Mouse (Mus musculus) CD4-positive helper T cell, adult 2 months (primary cell): ENCODE results near the gene Ush2a.

Source experiments
- DNase-seq: peaks from one replicate; pipeline ENCODE4 v3.0.0-alpha.2; 2012; ENCODE audit warnings: low read depth, missing footprints, low spot score

The Ush2a gene

DNA sequence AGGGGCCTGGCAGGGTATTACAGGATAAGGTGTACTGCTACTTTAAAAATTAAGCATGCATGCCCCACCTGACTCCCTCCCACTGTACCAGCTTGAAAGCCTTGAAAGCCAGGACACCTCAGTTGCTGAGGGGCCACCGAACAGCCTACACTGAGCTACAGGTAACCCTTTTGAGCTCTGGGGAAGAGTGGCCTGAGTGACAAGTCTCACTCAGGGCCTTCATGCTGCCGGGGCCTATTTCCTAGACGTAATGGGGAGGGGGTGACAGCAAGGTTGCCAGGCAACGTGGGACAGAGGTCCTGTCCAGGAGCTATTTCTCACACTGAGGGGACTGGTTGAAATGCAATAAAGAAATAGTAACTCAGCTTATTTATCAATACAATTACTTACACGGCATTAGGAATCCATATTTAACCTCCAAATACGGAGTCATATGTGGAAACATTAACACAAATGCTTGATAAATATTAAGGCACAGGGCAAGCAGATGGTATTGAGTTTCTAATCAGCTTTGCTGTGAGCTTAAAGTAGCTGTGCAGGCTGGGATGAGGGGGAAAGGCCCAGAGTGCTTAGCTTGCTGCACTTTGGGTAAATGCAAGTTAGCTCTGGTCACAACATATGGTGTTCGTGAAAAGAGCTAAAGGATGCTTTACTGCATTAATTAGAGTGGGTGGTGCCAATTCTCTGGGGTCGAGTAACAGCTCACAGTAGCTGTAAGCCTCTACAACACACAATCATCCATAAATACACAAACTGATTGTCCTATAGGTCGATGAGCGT is at the start of gene Ush2a:
Gene Ush2a (plus strand): TSS at position 121 of the 780 bp plus-strand sequence.
- DNase-seq = no peak

DNA sequence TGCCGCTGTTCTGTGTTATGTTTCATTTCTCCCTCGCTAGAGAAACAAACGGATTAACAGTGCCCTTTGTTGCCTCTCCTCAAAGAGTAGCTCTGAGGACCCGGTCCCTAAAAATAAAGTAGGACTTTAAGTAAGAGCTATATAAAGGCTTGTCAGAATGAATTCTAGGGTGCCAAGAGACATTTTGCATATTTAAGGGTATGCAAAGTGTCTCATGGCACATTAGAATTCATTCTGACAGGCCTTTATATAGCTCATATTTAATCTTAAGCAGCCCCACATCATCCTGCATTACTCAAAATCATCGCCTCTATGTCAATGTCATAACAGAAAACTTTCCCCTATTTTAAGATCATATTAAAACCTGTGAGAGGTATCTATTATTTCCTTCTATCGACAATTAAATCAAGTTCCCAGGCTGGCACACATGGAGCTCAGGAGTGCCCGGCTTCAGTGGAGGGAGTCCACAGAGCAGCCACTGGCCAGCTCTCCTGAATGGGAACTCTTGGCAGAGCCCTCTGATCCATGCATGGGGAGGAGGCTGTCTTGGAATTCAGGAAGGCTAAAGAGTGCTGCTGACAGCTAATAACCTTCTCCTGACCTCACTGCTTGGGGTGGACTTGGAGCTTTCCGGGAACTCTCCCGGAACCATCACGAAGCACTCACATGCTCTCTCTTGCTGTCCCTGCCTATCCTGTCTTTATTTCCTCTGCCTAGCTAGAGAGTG is 46.8 kb upstream of the Ush2a start:
- DNase-seq = no peak

DNA sequence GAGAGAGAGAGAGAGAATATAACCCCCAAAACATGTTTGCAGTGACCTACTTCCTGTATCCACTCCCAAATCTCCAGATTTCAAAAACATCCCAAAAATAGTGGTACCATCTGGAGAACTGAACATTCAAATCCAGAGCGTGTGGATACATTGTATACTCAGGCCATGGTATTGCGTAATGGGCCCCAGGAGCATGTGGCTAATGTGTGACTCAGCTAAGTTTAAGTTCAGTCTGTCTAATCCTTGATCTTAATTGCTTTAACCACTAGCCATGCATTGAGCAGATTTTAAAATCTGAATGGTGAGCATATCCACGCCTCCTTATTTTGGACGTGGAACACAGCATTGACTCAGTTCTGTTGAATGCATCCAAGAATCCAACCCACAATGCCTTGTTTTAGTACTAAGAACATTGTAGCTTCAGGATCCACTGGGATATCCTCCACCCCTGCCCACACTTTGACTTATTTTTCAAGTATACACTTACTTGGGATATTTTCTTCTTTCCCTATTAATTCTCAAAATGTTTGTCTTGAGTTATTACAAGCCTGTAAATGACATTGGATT is 40.5 kb upstream of the Ush2a start:
- DNase-seq = no peak

DNA sequence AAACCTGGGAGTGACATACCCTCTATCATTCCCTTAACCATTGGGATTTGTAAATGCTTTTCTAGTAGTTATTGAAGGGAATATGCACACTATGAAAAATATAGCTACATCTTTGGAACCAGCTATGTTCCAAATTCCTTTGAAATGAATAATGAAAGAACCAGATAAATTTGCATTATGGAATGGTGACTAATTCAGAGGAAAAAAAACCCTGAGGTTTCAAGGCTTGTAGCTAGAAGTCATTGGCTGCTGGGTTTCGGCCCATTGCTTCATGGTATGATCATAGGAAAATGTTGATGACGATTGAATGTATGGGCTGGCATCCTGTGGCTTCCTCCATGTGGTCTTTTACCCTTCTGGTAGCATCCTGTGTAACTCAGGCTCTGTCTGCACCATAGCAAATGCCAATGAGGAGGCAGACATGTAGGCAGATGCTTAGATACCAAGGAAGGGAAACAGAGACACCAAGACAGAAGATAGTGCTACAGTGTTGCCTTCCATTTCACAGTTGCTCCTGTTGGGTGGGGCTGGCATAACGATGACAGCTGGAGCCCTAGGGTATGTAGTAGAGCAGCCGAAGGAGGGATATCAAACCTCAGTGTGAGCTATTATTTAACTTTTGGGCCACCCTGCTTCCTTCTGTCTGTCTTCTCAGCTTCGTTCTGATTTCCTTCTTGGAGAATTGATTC is 28.6 kb upstream of the Ush2a start:
- DNase-seq = no peak

DNA sequence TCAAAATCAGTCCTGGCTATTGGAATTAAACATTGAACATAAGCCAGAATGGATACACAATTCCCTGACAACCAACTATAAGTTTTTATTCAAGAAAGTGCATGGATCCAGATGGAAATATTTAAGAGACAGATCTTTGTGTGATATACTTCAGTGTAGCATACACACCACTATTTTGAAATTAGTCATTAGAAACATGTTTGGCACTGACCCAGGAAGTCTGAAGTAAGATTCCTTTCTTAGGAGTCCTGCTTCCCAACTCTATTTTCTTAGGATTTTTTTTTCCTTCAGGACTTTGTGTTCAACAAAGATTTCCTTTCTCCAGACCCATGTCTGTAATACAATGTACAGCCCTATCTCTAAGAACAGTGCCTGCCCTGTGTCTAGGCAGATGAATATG is 23.2 kb upstream of the Ush2a start:
- no peak for DNase-seq

DNA sequence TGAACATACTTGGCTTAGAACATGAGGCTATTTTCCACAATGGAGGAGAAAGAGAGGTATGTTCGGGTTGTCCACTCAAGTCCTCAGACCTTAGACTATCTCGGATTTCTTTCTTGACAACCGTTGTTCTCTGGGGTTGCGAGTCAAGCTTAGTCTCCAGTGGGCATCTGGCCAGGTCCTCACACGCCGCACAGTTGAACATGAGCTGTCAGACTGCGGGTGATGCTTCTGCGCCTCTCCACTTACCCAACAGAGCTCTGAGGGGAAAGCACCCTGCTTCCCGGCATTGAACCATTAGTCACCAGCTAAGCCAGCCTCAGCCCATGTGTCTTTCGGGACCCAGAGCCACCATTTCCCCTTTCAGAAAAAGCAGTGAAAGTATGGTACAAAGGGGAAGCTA is 20.1 kb upstream of the Ush2a start:
- DNase-seq = no peak

DNA sequence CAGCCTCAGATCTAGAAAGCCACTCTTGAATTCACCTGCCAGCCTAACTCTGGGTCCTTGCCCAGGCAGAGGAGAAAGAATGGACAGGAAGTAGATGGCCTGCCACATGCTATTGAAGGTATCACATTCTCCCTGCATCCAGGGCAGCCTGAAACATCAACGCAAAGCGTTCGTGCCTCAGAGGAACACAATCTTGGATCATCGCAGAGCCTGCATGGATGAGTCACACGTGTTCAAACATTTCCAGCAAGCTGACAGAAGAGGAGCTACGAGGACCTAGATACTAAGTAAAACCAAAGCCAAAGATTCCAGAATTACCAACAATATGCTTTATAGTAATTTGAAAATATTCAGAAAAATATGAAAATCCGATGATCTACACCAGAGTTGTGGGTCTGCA is 4.3 kb upstream of the Ush2a start:
- DNase-seq = no peak

DNA sequence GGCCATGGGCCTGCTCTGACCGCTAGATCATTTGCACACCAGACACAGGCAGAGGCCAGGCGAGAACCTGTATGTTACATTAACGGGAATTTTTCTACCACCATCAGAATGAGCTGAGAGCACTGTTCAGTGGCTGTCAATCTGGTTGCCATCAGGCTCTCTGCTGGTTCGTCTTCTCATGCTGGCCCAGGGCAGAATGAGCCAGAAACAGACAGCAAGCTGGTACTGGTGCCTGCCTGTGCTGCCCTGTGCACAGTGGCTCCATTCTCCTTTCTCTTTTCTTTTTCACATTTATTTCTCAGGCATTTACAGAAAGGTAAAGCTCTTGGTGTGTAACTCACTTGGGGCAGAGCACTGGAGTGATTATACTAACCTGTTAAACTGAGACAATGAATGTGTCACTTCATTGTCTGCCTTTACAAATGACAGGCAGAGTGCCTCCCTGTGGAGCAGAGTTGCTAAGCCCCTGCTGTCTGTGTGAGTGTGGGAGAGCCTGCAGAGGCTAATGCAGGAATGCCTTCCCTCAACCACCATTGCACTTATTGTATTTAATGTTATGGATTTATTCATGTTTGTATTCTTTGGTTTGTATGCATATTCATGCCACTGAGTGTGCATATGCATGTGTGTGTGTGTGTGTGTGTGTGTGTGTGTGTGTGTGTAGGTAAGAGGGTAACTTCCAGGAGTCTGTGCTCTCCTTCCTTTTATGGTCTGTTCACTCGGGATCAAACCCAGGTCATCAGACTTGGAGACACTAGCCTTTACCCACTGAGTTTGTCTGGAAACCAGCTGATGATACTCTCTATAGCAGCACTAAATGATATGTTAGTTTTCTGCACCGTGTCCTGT is 1.3 kb upstream of the Ush2a start:
- no peak for DNase-seq

DNA sequence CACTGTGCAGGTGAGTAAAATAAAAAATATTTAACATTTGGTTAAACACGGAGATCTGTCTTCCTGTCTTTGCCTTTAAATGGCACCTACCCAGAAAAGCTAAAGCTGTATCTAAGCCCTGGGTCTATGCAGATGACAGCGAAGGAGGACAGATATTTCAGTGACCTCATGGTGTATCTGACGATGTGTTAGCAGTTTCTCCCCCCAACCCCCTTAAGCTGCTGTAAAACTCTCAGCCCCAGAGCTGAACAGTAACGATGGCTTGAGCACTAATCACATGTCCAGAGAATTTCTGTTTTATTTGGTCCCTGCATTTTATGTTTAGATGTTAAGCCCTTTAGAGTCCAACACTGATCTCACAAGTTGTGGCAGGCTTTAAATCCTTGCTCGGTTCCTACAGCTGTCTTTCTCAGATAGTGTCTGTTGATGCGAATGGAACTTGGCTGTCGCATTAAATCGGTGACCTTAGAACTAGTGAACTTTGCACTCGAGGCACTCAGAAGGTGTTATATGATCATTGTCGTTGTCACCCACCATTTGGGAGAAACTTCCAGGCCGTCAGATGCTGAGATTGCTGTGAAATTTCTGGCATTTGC is 5.4 kb downstream of the Ush2a start:
- no peak for DNase-seq

DNA sequence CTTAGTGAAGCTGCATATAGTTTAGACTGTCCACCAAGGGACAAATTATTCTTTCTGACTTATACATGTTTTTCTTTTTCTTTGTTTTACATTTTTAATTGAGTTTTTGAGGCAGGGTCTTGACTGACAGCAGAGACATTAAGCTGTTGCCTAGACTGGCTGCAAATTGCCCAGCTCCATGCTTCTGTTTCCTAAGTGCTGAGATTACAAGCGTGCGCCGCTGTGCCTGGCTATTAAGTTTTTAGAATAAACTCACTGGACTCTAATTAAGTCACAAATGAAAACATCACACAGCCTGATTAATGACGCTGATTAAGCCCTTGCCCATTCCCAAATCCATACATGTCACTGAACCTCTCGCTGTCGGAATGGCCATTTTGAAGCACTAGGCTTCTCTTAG is 7.2 kb downstream of the Ush2a start:
- DNase-seq = no peak

DNA sequence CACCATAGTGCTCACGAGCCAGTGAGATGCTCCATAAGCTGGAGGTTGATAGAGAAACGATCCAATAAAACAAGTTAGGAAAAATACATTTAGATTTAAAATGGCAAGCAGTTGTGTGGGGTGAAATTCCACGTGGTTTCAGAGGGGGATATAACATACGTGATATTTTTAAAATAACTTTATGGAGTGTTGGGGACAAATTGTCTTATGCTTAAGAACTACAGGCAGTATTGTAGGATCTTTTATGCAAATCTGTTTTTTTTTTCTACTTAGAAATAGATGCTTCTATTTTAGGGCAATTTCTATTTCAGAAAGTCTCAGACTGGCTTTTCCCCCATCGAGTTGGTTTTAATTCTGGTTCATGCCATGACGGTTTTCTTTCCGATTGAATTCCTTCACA is 51.5 kb downstream of the Ush2a start:
- no peak for DNase-seq

DNA sequence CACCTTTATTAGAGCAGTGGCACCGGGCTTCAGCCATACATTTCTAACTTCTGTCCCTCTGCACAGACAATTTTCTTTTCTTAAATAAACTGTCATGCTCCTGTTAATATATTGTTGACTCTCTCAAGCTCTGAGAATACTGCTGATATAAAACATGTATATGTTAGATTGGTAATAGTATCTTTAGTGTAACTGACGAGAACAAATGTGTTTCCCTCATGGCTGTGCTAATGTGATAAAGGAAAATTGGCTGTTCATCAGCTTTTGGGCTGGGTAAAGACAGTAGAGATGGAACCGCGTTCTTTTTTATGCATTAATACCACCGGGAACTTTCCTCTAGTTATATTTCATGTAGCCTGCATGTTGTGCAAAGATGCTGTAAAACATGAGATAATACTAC is 54.8 kb downstream of the Ush2a start:
- DNase-seq = no peak

DNA sequence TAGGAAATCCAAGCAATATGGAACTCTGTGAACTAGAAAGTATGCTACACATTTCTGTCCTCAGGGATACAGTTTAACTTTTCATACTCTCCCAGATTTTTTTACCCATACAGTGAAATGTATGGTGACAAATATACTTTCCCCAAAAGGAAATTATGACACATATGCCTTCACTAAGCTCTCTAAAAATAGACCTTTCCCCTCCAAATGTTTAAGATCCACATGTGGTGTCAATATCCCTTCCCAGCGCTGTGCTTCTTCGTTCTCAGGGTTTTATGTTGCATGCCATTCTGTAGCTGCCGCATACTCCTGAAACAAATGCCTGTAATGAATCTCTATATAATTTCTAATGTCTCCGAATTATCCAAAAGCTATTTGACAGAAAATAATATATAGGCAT is 58.4 kb downstream of the Ush2a start:
- no peak for DNase-seq

DNA sequence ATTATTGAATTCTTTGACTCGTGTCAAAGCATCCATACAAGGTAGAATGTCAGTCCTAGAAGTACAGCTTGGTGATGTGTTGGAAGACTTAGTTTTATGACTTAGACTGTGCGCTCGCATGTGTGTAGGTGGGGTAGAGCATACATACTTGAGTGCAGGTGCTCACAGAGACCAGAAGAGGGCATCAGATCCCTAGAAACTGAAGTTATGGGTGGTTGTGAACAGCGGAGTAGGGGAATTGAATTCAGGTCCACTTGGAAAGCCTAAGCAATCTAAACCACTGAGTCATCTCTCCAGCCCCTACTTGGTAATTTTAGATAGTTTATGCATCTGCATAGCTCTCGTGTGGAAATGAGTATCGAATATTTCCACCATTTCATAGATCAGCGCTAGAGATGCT is 59.7 kb downstream of the Ush2a start:
- DNase-seq = no peak

DNA sequence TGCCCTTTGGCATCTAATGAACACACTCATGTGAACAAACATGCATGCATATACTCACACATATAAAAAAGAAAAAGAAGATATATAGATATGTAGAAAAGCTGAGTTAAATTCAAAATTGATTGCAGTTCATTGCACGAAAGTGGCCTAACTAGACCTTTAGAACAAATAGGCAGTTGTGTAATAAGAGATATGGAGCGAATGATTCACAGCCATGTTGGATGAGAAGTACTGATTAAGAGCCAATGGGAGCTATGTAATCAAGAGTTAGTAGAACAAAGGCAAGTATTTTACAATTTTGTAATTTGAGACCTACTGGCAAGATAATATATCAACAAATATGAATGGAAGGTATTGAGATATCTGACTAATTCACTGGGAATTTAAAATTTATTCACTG is 68.6 kb downstream of the Ush2a start:
- no peak for DNase-seq

DNA sequence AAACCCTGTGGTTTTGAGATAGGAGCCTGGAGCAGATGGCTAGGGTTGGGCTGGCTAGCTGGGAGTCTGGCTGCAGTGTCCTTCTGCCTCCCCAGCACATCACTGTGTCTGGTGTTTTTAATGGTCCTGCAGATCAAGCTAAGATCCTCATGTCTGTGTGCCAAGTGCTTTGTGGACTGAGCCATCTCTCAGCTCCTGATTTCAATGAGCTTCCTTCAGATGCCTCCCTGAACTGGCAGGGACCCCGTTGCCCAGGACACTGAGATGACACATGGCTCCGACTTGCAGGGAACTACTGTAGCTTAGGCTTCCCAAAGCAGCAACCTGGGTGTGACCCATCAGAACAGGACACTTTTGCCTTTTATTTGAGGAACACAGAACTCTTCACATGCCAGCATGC is 72.1 kb downstream of the Ush2a start:
- DNase-seq = no peak

DNA sequence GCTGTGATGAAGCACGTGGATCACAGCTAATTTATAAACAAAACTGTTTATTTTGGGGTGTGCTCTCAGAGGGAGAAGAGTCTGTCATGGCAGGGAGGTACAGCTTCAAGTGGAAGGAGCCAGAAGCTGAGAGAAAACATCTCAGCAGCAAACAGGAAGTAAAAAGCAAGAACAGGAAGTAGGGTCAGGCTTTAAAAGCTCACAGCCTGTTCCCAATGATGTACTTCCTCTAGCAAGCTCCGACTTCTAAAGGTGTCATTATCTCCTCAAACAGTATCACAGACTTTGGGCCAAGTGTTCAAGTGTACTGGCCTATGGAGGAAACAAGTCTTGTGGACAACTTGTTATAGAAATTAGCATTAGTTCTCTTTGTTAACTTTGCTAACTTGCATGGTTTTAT is 85.9 kb downstream of the Ush2a start:
- no peak for DNase-seq

DNA sequence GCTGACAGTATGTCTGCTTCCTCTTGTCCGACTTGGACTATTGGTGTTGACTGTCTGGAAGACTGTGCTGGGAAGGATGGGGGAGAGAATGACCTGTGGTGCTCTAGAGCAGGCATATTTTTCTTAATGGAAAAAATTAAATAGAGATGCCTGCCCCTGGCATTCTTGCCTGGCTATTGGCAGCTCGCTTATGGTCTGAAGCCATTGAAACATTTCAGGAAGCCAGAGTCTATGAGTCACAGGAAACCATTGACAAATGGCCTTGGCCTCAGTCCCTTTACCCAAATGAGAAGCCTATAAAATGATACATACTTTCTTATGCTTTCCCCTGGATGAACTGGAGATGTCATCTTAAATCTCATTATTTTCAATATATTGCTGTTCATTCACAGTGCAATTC is 92.9 kb downstream of the Ush2a start:
- no peak for DNase-seq

DNA sequence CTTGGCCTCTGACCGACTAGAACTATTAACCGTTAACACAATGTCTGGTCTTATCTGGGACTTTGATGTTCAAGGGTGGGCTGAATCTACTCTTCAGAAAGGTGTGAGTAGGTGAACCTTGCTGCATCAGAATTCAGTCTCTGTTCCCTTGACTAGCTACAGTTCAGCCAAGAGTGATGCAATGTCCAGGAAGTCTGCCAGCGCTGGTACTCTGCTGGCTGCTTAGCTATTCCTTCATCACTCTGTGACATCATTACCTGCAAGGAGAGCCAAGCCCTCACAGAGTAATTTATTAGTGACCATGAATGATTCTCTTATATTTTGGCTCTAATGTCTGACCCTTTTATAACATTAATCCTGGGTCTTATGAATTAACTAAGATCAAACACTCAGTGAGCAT is 101.7 kb downstream of the Ush2a start:
- no peak for DNase-seq

DNA sequence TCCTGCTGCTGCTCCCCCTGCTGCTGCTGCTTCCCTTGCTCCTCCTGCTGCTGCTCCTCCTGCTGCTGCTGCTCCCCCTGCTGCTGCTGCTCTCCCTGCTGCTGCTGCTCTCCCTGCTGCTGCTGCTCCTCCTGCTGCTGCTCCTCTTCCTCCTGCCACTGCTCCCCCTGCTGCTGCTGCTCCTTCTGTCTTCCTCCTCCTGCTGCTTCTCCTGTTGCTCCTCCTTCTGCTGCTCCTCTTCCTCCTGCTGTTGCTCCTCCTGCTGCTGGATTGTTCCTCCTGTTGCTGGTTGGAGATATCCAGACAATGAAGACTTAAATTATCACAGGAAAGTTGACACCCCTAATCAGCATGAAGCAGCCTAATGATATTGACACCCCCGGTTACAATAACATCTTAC is 123.4 kb downstream of the Ush2a start:
- no peak for DNase-seq

DNA sequence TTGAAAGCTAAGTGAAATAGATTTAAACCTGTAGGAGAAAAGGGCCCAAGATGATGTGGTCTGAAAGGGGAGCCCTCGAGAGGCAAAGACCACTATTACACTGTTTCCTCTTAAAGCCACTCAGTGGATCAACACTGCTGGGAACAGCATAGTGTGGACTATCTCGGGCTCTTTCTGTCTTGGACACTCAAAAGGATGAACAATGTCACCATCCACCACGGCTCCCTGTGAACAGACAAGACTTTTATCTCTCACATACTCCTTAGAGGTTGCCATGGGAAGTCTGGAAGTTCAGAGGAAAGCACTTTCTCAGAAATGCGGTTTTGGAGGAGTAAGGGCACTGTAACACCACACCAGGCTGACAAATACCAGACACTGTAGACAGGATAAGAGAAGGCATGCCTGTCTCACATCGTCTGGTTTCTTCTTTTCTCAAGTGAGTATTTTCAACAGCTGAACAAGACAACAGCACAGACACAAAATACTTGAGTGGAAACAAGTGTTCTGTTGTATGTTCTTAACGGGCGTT is 124.0 kb downstream of the Ush2a start:
- no peak for DNase-seq
